Mouse (Mus musculus) megakaryocyte, embryonic 14.5 days (primary cell): Measurements from ENCODE around the gene 0610009B22Rik.

Source experiments
- FLI1 ChIP-seq: IDR thresholded peaks from 2 replicates; pipeline ENCODE4 v1.6.1; 2012; ENCODE audit warnings: low read length, inconsistent platforms, mixed read lengths
- GATA1 ChIP-seq: IDR thresholded peaks from 3 replicates; pipeline ENCODE4 v1.6.1; 2012; ENCODE audit warnings: mixed read lengths, low read length, inconsistent platforms, borderline replicate concordance

DNA sequence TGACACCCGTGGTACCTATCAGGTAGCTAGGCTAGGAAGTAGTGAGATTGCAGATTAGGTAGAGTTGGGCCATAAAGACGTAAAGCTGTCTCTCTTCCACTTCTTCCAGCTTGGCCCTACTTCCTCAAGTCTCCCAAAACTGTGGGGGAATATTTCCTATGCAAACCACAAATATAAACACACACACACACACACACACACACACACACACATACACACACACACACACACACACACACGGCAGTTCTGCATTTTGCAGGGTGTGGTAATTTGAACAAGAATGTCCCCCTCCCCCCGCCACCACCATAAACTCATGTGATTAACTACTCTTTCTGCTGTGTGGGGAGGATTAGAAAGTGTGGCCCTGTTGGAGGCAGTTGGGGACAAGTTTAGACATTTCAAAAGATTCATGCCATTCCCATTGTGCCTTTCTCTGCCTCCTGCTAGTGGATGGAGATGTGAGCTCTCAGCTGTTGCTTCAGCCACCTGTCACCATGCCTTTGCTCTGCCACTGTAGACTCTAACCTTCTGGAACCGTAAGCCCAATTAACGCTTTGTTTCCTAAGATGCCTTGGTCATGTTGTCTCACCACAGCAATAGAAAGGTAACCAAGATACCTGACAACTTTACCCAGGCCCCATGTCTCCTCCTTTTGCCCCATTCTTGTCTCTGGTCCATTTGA lies 10.8 kb downstream of the 0610009B22Rik start:
- no peak for TF ChIP-seq GATA1
- TF ChIP-seq FLI1: no peak
